Mouse (Mus musculus) layer of hippocampus, postnatal 14 days (tissue): ENCODE results near the gene Tmem240. TPM values are rescaled to one million over a fixed set of nuclear protein-coding genes. Genes with fewer than 3 reads are reported as not detected.

ENCODE experiments used
- microRNA-seq, 2 experiments: library from miRNA; unstranded; fragments of <30 nt; microRNA quantifications; one replicate each; pipeline ENCODE4 v1.2.0; 2021
- total RNA-seq, 2 experiments: library from RNA; stranded (reverse); gene quantifications; 2 replicates each; pipeline ENCODE4 v1.2.3; 2021

Gene Tmem240
- total RNA-seq, 2 experiments from 2014 or later, result 41.6 to 45.7 TPM

Small RNAs within 50 kb of the gene (microRNA-seq; reads per million reads assigned to microRNA genes)
- gene Gm27743, result 0 reads per million in 2 experiments

Other genes with a start within 250 kb of the Tmem240 start
- 100 to 1,000 TPM; 855 to 871 TPM for gene Gnb1, start 243.4 kb upstream of the Tmem240 start, total RNA-seq
- gene Nadk, start 172.4 kb upstream of the Tmem240 start, total RNA-seq, result 10 to 100 TPM; 61.0 to 68.9 TPM
- 10 to 100 TPM; 41.4 to 46.1 TPM for gene Slc35e2, start 133.4 kb upstream of the Tmem240 start, total RNA-seq
- gene Cdk11b, start 109.9 kb upstream of the Tmem240 start, total RNA-seq, result 10 to 100 TPM; 45.4 to 50.7 TPM
- not detected for gene Gm10563, start 89.4 kb upstream of the Tmem240 start, total RNA-seq
- gene Mmp23, start 81.4 kb upstream of the Tmem240 start, total RNA-seq, result 1 to 10 TPM; 1.5 to 4.7 TPM
- 10 to 100 TPM; 86.7 to 87.7 TPM for gene Mib2, start 65.6 kb upstream of the Tmem240 start, total RNA-seq
- 10 to 100 TPM; 22.5 to 26.4 TPM for gene Fndc10, start 40.5 kb upstream of the Tmem240 start, total RNA-seq
- 10 to 100 TPM; 65.7 to 79.1 TPM for gene Ssu72, start 30.0 kb upstream of the Tmem240 start, total RNA-seq
- 10 to 100 TPM; 52.5 to 59.7 TPM for gene Atad3a, start 26.3 kb downstream of the Tmem240 start, total RNA-seq
- gene Vwa1, start 39.9 kb downstream of the Tmem240 start, total RNA-seq, result 10 to 100 TPM; 13.5 to 16.8 TPM
- gene Tmem88b, start 51.1 kb downstream of the Tmem240 start, total RNA-seq, result 10 to 100 TPM; 18.0 to 18.1 TPM
- under 1 TPM in 1 of 2 experiments, not detected in 1; 0.48 TPM for gene Ankrd65, start 55.6 kb downstream of the Tmem240 start, total RNA-seq
- 100 to 1,000 TPM; 105 to 109 TPM for gene Mrpl20, start 68.1 kb downstream of the Tmem240 start, total RNA-seq
- 10 to 100 TPM; 77.7 to 89.3 TPM for gene Ccnl2, start 77.7 kb downstream of the Tmem240 start, total RNA-seq
- 10 to 100 TPM; 83.3 to 83.7 TPM for gene Aurkaip1, start 96.5 kb downstream of the Tmem240 start, total RNA-seq
- gene Mxra8, start 104.9 kb downstream of the Tmem240 start, total RNA-seq, result 10 to 100 TPM; 10.0 to 12.7 TPM
- 10 to 100 TPM; 72.9 to 75.8 TPM for gene Dvl1, start 112.6 kb downstream of the Tmem240 start, total RNA-seq
- under 1 TPM; 0.25 to 0.29 TPM for gene Tas1r3, start 128.6 kb downstream of the Tmem240 start, total RNA-seq
- gene Cptp, start 134.6 kb downstream of the Tmem240 start, total RNA-seq, result 10 to 100 TPM; 29.5 to 31.2 TPM
- gene Ints11, start 134.7 kb downstream of the Tmem240 start, total RNA-seq, result 10 to 100 TPM; 29.4 to 33.0 TPM
- 10 to 100 TPM; 61.3 to 65.4 TPM for gene Pusl1, start 157.0 kb downstream of the Tmem240 start, total RNA-seq
- gene Acap3, start 157.0 kb downstream of the Tmem240 start, total RNA-seq, result 100 to 1,000 TPM; 143 to 160 TPM
- 10 to 100 TPM; 75.2 to 78.9 TPM for gene Ube2j2, start 209.0 kb downstream of the Tmem240 start, total RNA-seq
- 10 to 100 TPM; 15.9 to 21.1 TPM for gene C1qtnf12, start 227.5 kb downstream of the Tmem240 start, total RNA-seq